Mouse (Mus musculus) hindbrain, embryonic 14.5 days (tissue): ENCODE results near the gene Fancd2os. TPM values are rescaled to one million over a fixed set of nuclear protein-coding genes. Genes with fewer than 3 reads are reported as not detected.

Source experiments
- ATAC-seq: fragments of 200-750 bp; cut with Nextera tagmentation; 2 replicates; pipeline ENCODE4 v1.8.0; 2017; ENCODE audit warnings: moderate number of reproducible peaks, mild to moderate bottlenecking, moderate TSS enrichment, moderate library complexity; ENCODE audit not compliant: low FRiP score
- DNase-seq: peaks from one replicate; pipeline ENCODE4 v3.0.0-alpha.2; 2015; ENCODE audit warnings: low spot score
- H3K27ac ChIP-seq: fragments of 300-500 bp; sonication (generic); 2 replicates; pipeline ENCODE4 v1.5.1; 2014; ENCODE audit warnings: mild to moderate bottlenecking, moderate library complexity
- H3K27me3 ChIP-seq: fragments of 300-500 bp; sonication (generic); 2 replicates; pipeline ENCODE4 v1.6.1; 2014; ENCODE audit warnings: mild to moderate bottlenecking, low read length, mixed read lengths; ENCODE audit not compliant: control insufficient read depth, insufficient read depth
- H3K36me3 ChIP-seq: fragments of 300-500 bp; sonication (generic); replicated peaks from 2 replicates; pipeline ENCODE4 v1.6.1; 2014; ENCODE audit not compliant: control insufficient read depth, insufficient read depth
- H3K4me1 ChIP-seq: fragments of 300-500 bp; sonication (generic); replicated peaks from 2 replicates; pipeline ENCODE4 v1.6.1; 2014; ENCODE audit warnings: antibody characterized with exemption, low read length, mixed read lengths; ENCODE audit not compliant: control insufficient read depth, insufficient read depth
- H3K4me2 ChIP-seq: fragments of 300-500 bp; sonication (generic); replicated peaks from 2 replicates; pipeline ENCODE4 v1.6.1; 2014; ENCODE audit warnings: mild to moderate bottlenecking, moderate library complexity
- H3K4me3 ChIP-seq: fragments of 300-500 bp; sonication (generic); replicated peaks from 2 replicates; pipeline ENCODE4 v1.5.1; 2014; ENCODE audit warnings: mild to moderate bottlenecking, low read length
- H3K9ac ChIP-seq: fragments of 300-500 bp; sonication (generic); 2 replicates; pipeline ENCODE4 v1.6.1; 2014
- H3K9me3 ChIP-seq: fragments of 300-500 bp; sonication (generic); 2 replicates; pipeline ENCODE4 v1.6.1; 2016; ENCODE audit warnings: low read length; ENCODE audit not compliant: control insufficient read depth
- WGBS: fragments of 180-500 bp; shearing (Covaris S2); extraction: QIAGEN DNeasy Blood & Tissue Kit; methylation state at CpG from one replicate; pipeline ENCODE4 v1.1.7; 2014; 5-methylcytosine and 5-hydroxymethylcytosine counted together
- polyA plus RNA-seq: library from polyadenylated mRNA; unstranded; fragments of >200 nt; fragmentation: Nextera tagmentation; extraction: Ambion mirVana; gene quantifications from 2 replicates; pipeline ENCODE4 v1.2.1, GENCODE M21; 2014

The Fancd2os gene
- polyA plus RNA-seq, 1 experiment from 2014 or later, result not detected

DNA sequence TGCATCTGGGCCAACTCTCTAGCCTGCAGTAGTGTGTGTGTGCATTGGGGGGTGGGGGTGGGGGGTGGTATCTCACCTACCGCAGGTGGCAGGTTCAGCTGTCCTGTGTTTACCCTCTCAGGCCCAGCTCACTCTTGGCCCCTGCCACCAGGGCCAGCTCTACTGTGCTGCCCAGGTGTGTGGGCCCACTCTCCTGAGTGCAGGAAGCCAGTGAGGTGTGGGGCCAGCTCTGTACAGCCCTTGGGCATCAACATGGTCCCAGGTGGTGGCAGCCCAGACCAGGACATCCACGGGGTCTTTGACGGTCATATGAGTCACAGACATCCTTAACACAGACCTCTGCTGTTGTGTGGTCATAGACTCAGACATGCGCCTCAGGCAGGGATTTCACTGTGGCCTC is 32.3 kb upstream of the Fancd2os start:
- H3K36me3 ChIP-seq, result peaks cover 55% of the 10 kb centered on the region
- H3K27me3 ChIP-seq, result no peaks in the 10 kb centered on the region
- H3K9me3 ChIP-seq, result no peaks in the 10 kb centered on the region
- WGBS, result 95% methylated on average over 4 of the region's 4 CpGs
- H3K4me3 ChIP-seq, result no peak overlapping the region
- H3K4me1 ChIP-seq, result no peaks in the 10 kb centered on the region
- DNase-seq (no peak), ATAC-seq (no peak)
- no peak overlapping the region for H3K9ac ChIP-seq
- no peak overlapping the region for H3K27ac ChIP-seq
- no peak overlapping the region for H3K4me2 ChIP-seq

DNA sequence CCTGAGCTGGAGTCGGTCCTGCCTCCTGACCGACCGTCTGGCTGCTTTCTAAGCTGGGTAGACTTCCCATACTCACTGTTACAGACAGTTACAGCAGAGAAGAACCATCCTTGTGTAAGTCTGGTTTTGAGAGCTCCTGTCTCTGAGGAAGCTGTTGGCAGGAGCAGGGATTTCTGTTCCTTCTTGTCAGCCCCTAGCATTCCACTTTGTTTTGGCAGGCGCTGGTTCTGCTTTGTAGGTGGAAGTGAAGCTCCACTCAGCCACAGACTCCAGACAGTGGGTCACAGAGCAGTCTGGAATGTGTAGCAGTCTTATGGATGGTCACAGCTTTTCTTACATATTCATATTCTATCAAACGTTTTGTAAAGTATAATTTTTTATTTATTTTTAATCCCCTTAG is 29.8 kb upstream of the Fancd2os start:
- peaks cover 58% of the 10 kb centered on the region for H3K36me3 ChIP-seq
- no peak for ATAC-seq
- no peak overlapping the region for H3K9ac ChIP-seq
- no peak overlapping the region for H3K4me2 ChIP-seq
- DNase-seq, result no peak
- H3K4me3 ChIP-seq, result no peak overlapping the region
- 80% methylated on average over 5 of the region's 5 CpGs for WGBS
- peaks cover 7% of the 10 kb centered on the region for H3K4me1 ChIP-seq
- H3K27ac ChIP-seq, result no peak overlapping the region
- no peaks in the 10 kb centered on the region for H3K27me3 ChIP-seq
- H3K9me3 ChIP-seq, result no peaks in the 10 kb centered on the region

DNA sequence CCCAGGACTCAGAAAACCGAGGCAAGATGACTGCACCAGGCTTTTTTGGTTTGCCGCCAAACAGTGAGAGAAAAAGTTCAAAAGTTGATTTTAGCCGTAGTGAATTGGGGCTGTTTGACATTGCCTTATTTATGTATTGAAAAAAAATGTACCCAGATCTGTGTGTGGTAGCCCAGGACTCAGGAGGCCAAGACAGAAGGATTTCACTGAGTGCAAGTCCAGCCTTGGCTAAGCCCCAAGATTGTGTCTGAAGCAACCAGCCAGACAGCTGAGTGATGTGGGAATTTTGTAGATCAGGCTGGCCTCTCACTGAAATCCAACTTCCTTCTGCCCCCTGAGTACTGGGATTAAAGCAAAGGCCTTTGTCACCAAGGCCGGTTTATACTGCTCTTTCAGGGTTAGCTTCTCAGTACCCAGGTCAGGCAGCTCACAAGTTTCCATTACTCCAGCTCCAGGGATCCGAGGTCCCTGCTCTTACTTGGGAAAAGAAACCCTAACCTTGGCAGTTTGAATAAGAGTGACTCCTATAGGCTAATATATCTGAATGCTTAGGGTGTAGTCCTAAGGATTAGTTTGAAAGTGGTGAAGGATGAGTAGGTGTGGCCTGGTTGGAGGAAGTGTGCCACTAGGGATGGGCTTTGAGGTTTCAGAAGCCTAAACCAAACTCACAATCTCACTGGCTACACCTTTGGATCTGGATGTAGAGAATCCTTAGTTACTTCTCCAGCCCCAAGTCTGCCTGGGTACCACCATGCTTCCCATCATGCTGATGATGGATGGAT is 24.7 kb upstream of the Fancd2os start:
- Histone ChIP-seq H3K4me1 (peaks cover 13% of the 10 kb centered on the region), H3K4me2 (peak overlapping the region; percentile 62), H3K9ac (peak overlapping the region; percentile 70), H3K36me3 (peaks cover 25% of the 10 kb centered on the region), H3K9me3 (no peaks in the 10 kb centered on the region), H3K27me3 (no peaks in the 10 kb centered on the region), H3K27ac (peak overlapping the region; percentile 76), H3K4me3 (peak overlapping the region; percentile 77)
- ATAC-seq (no peak), DNase-seq (no peak)
- WGBS, result 48% methylated on average over 5 of the region's 5 CpGs

DNA sequence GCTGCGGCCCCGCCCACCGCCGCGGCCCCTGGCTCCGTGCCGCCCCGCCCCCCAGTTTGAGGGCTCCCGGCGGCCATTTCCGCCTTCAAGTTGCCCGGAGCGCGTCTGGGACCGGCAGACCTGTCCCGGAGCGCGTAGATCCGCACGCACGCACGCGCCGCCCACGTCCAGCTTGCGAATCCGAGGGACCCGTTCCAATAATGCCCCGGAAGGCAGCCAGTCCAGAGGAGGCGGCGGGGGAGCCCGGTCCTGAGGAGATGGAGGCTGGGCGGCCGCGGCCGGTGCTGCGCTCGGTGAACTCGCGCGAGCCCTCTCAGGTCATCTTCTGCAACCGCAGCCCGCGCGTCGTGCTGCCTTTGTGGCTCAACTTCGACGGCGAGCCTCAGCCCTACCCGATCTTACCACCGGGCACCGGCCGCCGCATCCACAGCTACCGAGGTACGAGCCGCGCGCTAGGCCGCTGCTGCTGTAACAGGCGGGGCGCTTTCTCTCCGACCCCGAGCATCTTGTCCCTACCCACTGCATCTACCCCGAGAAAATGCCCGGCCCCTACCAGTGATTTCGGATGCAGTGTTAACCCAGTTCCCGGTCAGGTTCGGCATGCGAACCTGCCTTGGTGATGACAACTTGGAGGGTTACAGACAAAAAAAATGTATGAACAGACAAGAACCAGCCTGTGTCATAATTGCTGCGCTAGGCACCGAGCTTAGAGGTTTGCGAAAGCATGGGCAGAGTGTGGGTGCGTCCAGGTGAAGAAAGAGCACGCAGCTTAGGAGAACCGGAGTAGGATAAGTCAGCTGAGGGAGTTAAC is 23.6 kb upstream of the Fancd2os start, which contains the start of gene Vhl:
Gene Vhl, plus strand, starts transcription at position 19 of the 811 bp plus-strand sequence.
- DNase-seq (peak; percentile 77), ATAC-seq (peak; percentile 86)
- under 1% methylated on average over 71 of the region's 76 CpGs for WGBS
- Histone ChIP-seq H3K27ac (peak within 1 kb of the TSS; percentile 76), H3K4me1 (peaks cover 13% of the 10 kb centered on the region), H3K4me2 (peak within 1 kb of the TSS; percentile 62), H3K9ac (peak within 1 kb of the TSS; percentile 70), H3K36me3 (peaks cover 14% of the 10 kb centered on the region), H3K4me3 (peak within 1 kb of the TSS; percentile 77), H3K9me3 (no peaks in the 10 kb centered on the region), H3K27me3 (no peaks in the 10 kb centered on the region)

DNA sequence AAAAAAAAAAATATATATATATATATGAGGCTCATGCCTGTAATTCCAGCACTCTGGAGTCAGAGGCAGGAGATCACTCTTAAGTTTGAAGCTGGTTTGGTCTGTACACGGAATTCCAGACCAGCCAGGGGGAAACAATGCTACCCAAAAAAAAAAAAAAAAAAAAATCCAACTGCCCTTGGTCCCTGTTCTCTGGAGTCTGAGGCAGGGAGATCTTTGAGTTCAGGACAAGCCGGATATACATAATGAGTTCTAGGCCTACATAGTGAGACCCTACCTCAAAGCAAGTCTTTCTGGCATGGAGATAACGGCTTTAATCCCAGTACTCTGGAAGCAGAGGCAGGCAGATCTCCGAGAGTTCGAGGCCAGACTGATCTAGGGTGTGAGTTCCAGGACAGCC is 22.9 kb upstream of the Fancd2os start:
- Histone ChIP-seq H3K27ac (peak overlapping the region; percentile 76), H3K9me3 (no peaks in the 10 kb centered on the region), H3K4me2 (peak overlapping the region; percentile 62), H3K36me3 (peaks cover 11% of the 10 kb centered on the region), H3K4me3 (peak overlapping the region; percentile 77), H3K9ac (peak overlapping the region; percentile 70; the same call in 1 of the 2 replicates), H3K4me1 (peaks cover 13% of the 10 kb centered on the region), H3K27me3 (no peaks in the 10 kb centered on the region)
- WGBS, result 75% methylated on average over 5 of the region's 5 CpGs
- DNase-seq, result no peak
- ATAC-seq, result no peak

DNA sequence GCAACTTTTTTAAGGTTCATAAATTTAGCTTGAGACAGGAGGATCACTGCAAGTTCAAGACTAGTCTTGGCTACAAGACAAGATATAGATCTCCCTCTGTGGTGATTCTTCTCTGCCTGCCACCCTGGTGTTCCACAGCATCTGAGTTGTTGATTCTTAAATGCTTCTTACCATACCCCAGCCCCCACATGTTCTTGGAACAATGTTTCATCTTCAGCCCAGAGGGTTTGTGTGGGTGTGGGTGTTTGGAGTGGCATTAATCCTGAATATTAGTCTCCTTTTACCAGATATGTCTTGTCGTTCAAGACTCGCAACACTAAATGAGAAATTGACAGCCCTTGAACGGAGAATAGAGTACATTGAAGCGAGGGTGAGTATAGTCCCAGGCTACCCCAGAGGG is 15.0 kb upstream of the Fancd2os start:
- H3K27me3 ChIP-seq, result no peaks in the 10 kb centered on the region
- H3K27ac ChIP-seq, result no peak overlapping the region
- no peak overlapping the region for H3K4me2 ChIP-seq
- ATAC-seq, result no peak
- peaks cover 60% of the 10 kb centered on the region for H3K36me3 ChIP-seq
- H3K4me1 ChIP-seq, result no peaks in the 10 kb centered on the region
- no peaks in the 10 kb centered on the region for H3K9me3 ChIP-seq
- no peak overlapping the region for H3K4me3 ChIP-seq
- no peak for DNase-seq
- no peak overlapping the region for H3K9ac ChIP-seq
- WGBS, result 96% methylated on average over 4 of the region's 4 CpGs

DNA sequence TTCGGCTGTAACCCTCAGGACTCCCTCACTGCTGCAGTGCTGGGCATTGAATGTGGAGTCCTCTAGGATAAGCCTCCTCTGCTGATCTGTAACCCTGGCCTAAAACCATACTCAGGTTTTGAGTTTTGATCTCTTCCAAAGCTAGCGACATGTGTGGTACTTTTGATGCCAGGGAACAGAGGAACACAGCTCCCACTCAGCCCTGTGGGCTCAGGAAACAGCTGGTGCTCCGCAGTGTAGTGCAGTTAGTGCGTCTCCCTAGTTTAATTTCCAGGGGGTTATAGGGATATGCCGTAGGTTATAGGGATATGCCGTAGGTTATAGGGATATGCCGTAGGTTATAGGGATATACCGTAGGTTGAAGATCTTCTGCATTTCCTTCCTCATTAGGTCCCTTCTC is 14.5 kb upstream of the Fancd2os start:
- Histone ChIP-seq H3K27me3 (no peaks in the 10 kb centered on the region), H3K4me2 (no peak overlapping the region), H3K36me3 (peaks cover 63% of the 10 kb centered on the region), H3K4me3 (no peak overlapping the region), H3K9ac (no peak overlapping the region), H3K9me3 (no peaks in the 10 kb centered on the region), H3K4me1 (no peaks in the 10 kb centered on the region), H3K27ac (no peak overlapping the region)
- no peak for ATAC-seq
- no peak for DNase-seq
- 97% methylated on average over 8 of the region's 8 CpGs for WGBS

DNA sequence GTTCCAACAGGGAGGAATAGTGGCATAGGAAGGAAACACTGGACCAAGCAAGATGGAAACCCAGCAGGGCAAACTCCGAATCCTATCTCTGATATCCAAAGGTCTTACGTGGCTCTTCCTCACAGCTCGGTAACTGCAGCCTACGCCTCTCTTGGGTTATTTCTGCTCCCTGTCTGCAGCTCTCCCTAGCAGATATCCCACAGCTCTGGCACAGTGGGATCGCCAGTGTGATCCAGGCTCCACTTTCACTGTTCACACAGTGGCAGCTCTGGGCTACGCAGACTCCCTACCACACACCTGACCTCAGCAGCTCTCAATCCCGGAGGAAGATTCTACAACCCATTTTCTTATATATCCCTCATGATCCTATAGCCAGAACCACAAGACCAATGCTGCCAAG is 13.6 kb upstream of the Fancd2os start:
- Histone ChIP-seq H3K27me3 (no peaks in the 10 kb centered on the region), H3K9ac (no peak overlapping the region), H3K27ac (no peak overlapping the region), H3K4me1 (no peaks in the 10 kb centered on the region), H3K9me3 (no peaks in the 10 kb centered on the region), H3K4me2 (no peak overlapping the region), H3K4me3 (no peak overlapping the region), H3K36me3 (peaks cover 63% of the 10 kb centered on the region)
- no peak for ATAC-seq
- no peak for DNase-seq
- WGBS, result 97% methylated on average over 7 of the region's 7 CpGs

DNA sequence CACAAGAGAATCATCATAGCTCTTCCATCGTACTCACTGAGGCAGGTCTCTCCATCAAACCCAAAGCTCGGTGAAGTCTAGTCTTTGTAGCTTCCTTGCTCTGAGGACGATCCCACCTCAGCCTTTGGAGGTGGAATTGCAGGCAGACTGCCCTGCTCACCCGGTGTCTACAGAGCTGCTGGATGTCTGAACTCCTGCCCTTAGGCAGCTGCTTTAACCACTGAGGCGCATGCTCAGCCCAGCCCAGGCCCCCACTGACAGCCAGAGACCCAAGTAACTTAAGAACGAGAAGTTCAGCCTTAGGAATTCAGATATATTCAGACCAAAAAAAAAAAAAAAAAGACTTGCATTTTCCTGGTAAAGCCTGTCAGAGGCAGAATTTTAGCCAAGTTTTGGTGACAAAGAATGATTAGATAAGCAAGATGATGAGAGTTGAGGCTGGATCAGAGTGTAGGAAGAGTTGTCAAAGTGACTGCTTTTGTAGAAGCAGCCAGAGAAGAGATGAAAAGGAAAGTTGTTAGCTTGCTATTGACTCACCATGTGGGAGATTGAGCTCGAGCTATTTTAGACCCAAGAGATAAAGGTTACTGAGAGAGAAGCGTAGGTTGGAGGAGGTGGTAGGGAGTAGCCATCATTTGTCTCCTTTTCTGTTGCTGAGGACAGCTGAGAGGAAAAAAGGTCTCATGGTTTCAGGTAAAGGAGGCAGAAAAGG is 11.9 kb upstream of the Fancd2os start:
- H3K4me1 ChIP-seq, result no peaks in the 10 kb centered on the region
- H3K27ac ChIP-seq, result no peak overlapping the region
- DNase-seq (no peak), ATAC-seq (no peak)
- H3K9me3 ChIP-seq, result no peaks in the 10 kb centered on the region
- 96% methylated on average over 8 of the region's 8 CpGs for WGBS
- H3K9ac ChIP-seq, result no peak overlapping the region
- peaks cover 51% of the 10 kb centered on the region for H3K36me3 ChIP-seq
- no peaks in the 10 kb centered on the region for H3K27me3 ChIP-seq
- no peak overlapping the region for H3K4me2 ChIP-seq
- H3K4me3 ChIP-seq, result no peak overlapping the region
